ENCODE assay signal across 10 mouse cellular contexts in the genomic region with DNA sequence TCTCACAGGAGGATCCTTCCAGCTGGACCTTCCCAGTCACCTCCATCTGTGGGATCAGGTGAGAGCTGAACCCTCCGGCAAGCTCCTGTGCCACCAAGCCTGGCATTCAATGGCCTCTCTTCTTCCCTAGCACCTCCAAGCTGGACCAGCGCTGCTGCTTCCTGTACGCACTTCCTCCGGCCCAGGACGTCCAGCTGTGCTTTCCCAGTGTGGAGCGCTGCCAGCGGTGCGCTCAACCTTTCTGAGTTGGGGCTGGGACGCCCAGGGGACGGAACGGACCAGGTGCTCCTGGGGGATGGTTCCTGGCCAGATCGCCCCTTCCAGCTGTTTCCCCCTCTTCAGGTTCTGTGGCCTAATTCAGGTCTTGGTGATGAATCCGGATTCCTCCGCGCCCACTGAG. TPM values are rescaled to one million over a fixed set of nuclear protein-coding genes. Genes with fewer than 3 reads are reported as not detected.
DNase-seq lines count a peak whose midpoint lies in the region; ATAC-seq and TF ChIP-seq lines count a peak whose summit lies in the region.
"Had no signal": no experiment of that assay in that cellular context is flagged by ENCODE, and none has a peak within 500 bp of the region (broad histone marks: within the 10 kb centered on the region; RNA-seq: fewer than 3 reads in every experiment).

No protein-coding gene starts in this region.

- H3K4me2 ChIP-seq in kidney, embryonic 14.5 days (replicated peaks; ENCODE audit: low read depth, low read length), result no peak overlapping the region
- peak overlapping the region; percentile 8 for H3K4me2 ChIP-seq in heart, embryonic 13.5 days
- H3K4me2 ChIP-seq: midbrain, embryonic 13.5 days had no signal

- no peak for TF ChIP-seq POLR2A in kidney, adult 2 months (IDR thresholded peaks at IDR 0.05; ENCODE audit: low read depth, low read length)

- no peaks in the 10 kb centered on the region for H3K36me3 ChIP-seq in kidney, adult 2 months (ENCODE audit: control insufficient read depth, insufficient read depth, low read length)
- H3K36me3 ChIP-seq in kidney, embryonic 14.5 days (ENCODE audit: control insufficient read depth, insufficient read depth, low read length), result no peaks in the 10 kb centered on the region
- H3K36me3 ChIP-seq in heart, embryonic 13.5 days, result no peaks in the 10 kb centered on the region
- H3K36me3 ChIP-seq: hindbrain, embryonic 10.5 days; midbrain, embryonic 13.5 days had no signal

- ATAC-seq in kidney, embryonic 14.5 days (ENCODE audit: low FRiP score, low TSS enrichment), result no peak
- no peak for ATAC-seq in heart, embryonic 13.5 days (ENCODE audit: extremely low read depth, insufficient number of reproducible peaks, low FRiP score, low TSS enrichment)
- ATAC-seq in megakaryocyte, adult 5-6 weeks (ENCODE audit: poor library complexity, severe bottlenecking), result no peak
- ATAC-seq: midbrain, embryonic 13.5 days had no signal

- TF ChIP-seq CTCF in kidney, adult 2 months (conservative IDR thresholded peaks at IDR 0.05; ENCODE audit: insufficient read depth, insufficient read length, low read depth, low read length), result no peak

- no peak overlapping the region for H3K9ac ChIP-seq in kidney, embryonic 14.5 days (ENCODE audit: low read depth, low read length)
- 0 out of 2 replicates have a peak overlapping the region, but pooled peaks have one; percentile 8 for H3K9ac ChIP-seq in heart, embryonic 13.5 days
- H3K9ac ChIP-seq: midbrain, embryonic 13.5 days had no signal

- H3K27me3 ChIP-seq in kidney, adult 2 months (replicated peaks; ENCODE audit: control insufficient read depth, insufficient read depth, low read length), result no peaks in the 10 kb centered on the region
- H3K27me3 ChIP-seq in kidney, embryonic 14.5 days (ENCODE audit: control insufficient read depth, insufficient read depth, low read length), result peaks cover 48% of the 10 kb centered on the region
- peaks cover 97% of the 10 kb centered on the region for H3K27me3 ChIP-seq in heart, embryonic 13.5 days (replicated peaks)

- H3K27ac ChIP-seq in kidney, adult 2 months (ENCODE audit: insufficient read depth, low read depth, low read length), result no peak overlapping the region
- no peak overlapping the region for H3K27ac ChIP-seq in kidney, embryonic 14.5 days (ENCODE audit: low read depth, low read length)
- H3K27ac ChIP-seq in heart, embryonic 13.5 days (replicated peaks), result no peak overlapping the region
- H3K27ac ChIP-seq: hindbrain, embryonic 10.5 days; midbrain, embryonic 13.5 days had no signal

- H3K4me3 ChIP-seq in kidney, adult 2 months (ENCODE audit: insufficient read depth, low read depth, low read length), result peak overlapping the region; percentile 21; the same call in 1 of the 2 replicates
- H3K4me3 ChIP-seq in kidney, embryonic 14.5 days (ENCODE audit: low read length), result no peak overlapping the region
- peak overlapping the region; percentile 6; the same call in 1 of the 2 replicates for H3K4me3 ChIP-seq in heart, embryonic 13.5 days
- H3K4me3 ChIP-seq: hindbrain, embryonic 10.5 days; midbrain, embryonic 13.5 days had no signal

- peak; percentile 61 for DNase-seq in kidney, adult 2 months
- peak; percentile 56 to 82 for DNase-seq in kidney, postnatal 25 days
- DNase-seq in lung, postnatal 36 days, result peak; percentile 73
- DNase-seq in thymus, postnatal 14 days, result no peak
- DNase-seq: cerebellum, postnatal 36 days had no signal

- WGBS in kidney, adult 2 months, result 39% methylated on average over 15 of the region's 15 CpGs
- WGBS in kidney, embryonic 14.5 days, result 30% methylated on average over 15 of the region's 15 CpGs
- WGBS in heart, embryonic 13.5 days, result 26% methylated on average over 15 of the region's 15 CpGs

- no peaks in the 10 kb centered on the region for H3K9me3 ChIP-seq in kidney, embryonic 14.5 days (ENCODE audit: control insufficient read depth, low read length)
- no peaks in the 10 kb centered on the region for H3K9me3 ChIP-seq in heart, embryonic 13.5 days
- H3K9me3 ChIP-seq: hindbrain, embryonic 10.5 days; midbrain, embryonic 13.5 days had no signal

- H3K4me1 ChIP-seq in kidney, adult 2 months (ENCODE audit: control insufficient read depth, insufficient read depth, low read length), result peaks cover 2% of the 10 kb centered on the region; the same call in 1 of the 2 replicates
- peaks cover 25% of the 10 kb centered on the region for H3K4me1 ChIP-seq in kidney, embryonic 14.5 days (ENCODE audit: control insufficient read depth, insufficient read depth, low read length)
- peaks cover 32% of the 10 kb centered on the region for H3K4me1 ChIP-seq in heart, embryonic 13.5 days

RNA-seq across cellular contexts. Expression of a gene that starts 6.5 kb away (rescaled TPM):
- polyA plus RNA-seq in kidney, adult 2 months (2012; rRNA removed), result 3.8 and 4.3 TPM in 2 replicates
- 2.8 and 4.1 TPM in 2 replicates for polyA plus RNA-seq in kidney, embryonic 14.5 days (2014; fragmentation: Nextera tagmentation; extraction: Ambion mirVana)
- polyA plus RNA-seq in heart, embryonic 13.5 days (2015; fragmentation: Nextera tagmentation; extraction: Ambion mirVana), result 2.3 and 2.6 TPM in 2 replicates
- total RNA-seq in megakaryocyte, adult 5-6 weeks (2015), result 10.2 and 11.7 TPM in 2 replicates
- total RNA-seq in megakaryocyte, adult 5-6 weeks (2017), result 9.1 and 13.4 TPM in 2 replicates

RNA-seq across cellular contexts. Expression of a gene that starts 15.8 kb away (rescaled TPM):
- polyA plus RNA-seq in kidney, adult 2 months (2012; rRNA removed), result 5.9 TPM in 2 replicates
- polyA plus RNA-seq in kidney, embryonic 14.5 days (2014; fragmentation: Nextera tagmentation; extraction: Ambion mirVana), result 0.70 and 1.1 TPM in 2 replicates
- 0.32 and 0.78 TPM in 2 replicates for polyA plus RNA-seq in heart, embryonic 13.5 days (2015; fragmentation: Nextera tagmentation; extraction: Ambion mirVana)
- 1.9 and 2.5 TPM in 2 replicates for total RNA-seq in megakaryocyte, adult 5-6 weeks (2015)
- total RNA-seq in megakaryocyte, adult 5-6 weeks (2017), result 2.1 and 3.7 TPM in 2 replicates

RNA-seq across cellular contexts. Expression of a gene that starts 30.5 kb away (rescaled TPM):
- polyA plus RNA-seq in kidney, adult 2 months (2012; rRNA removed), result 70.6 and 80.4 TPM in 2 replicates
- 74.9 and 87.9 TPM in 2 replicates for polyA plus RNA-seq in kidney, embryonic 14.5 days (2014; fragmentation: Nextera tagmentation; extraction: Ambion mirVana)
- polyA plus RNA-seq in heart, embryonic 13.5 days (2015; fragmentation: Nextera tagmentation; extraction: Ambion mirVana), result 57.1 and 60.2 TPM in 2 replicates
- 34.2 and 38.5 TPM in 2 replicates for total RNA-seq in megakaryocyte, adult 5-6 weeks (2015)
- 13.3 and 15.0 TPM in 2 replicates for total RNA-seq in megakaryocyte, adult 5-6 weeks (2017)

RNA-seq across cellular contexts. Expression of a gene that starts 34.7 kb away (rescaled TPM):
- polyA plus RNA-seq in kidney, adult 2 months (2012; rRNA removed), result 0.39 and 0.53 TPM in 2 replicates
- 0.53 TPM in 1 of 2 replicates, not detected in the other for polyA plus RNA-seq in kidney, embryonic 14.5 days (2014; fragmentation: Nextera tagmentation; extraction: Ambion mirVana)
- 0.14 and 0.28 TPM in 2 replicates for polyA plus RNA-seq in heart, embryonic 13.5 days (2015; fragmentation: Nextera tagmentation; extraction: Ambion mirVana)
- 0.21 TPM in 1 of 2 replicates, not detected in the other for total RNA-seq in megakaryocyte, adult 5-6 weeks (2015)
- total RNA-seq in megakaryocyte, adult 5-6 weeks (2017), result not detected in 2 replicates

RNA-seq across cellular contexts. Expression of a gene that starts 35.1 kb away (rescaled TPM):
- 15.3 and 17.7 TPM in 2 replicates for polyA plus RNA-seq in kidney, adult 2 months (2012; rRNA removed)
- polyA plus RNA-seq in kidney, embryonic 14.5 days (2014; fragmentation: Nextera tagmentation; extraction: Ambion mirVana), result 6.9 and 7.6 TPM in 2 replicates
- polyA plus RNA-seq in heart, embryonic 13.5 days (2015; fragmentation: Nextera tagmentation; extraction: Ambion mirVana), result 0.56 and 0.57 TPM in 2 replicates
- total RNA-seq in megakaryocyte, adult 5-6 weeks (2015), result not detected in 2 replicates
- not detected in 2 replicates for total RNA-seq in megakaryocyte, adult 5-6 weeks (2017)
